Mouse (Mus musculus): ENCODE data around the gene Muc13. TPM values are rescaled to one million over a fixed set of nuclear protein-coding genes. Genes with fewer than 3 reads are reported as not detected.

The Muc13 gene
- polyA plus RNA-seq, 1 experiment from 2014 or later, result 0.07 TPM

DNA sequence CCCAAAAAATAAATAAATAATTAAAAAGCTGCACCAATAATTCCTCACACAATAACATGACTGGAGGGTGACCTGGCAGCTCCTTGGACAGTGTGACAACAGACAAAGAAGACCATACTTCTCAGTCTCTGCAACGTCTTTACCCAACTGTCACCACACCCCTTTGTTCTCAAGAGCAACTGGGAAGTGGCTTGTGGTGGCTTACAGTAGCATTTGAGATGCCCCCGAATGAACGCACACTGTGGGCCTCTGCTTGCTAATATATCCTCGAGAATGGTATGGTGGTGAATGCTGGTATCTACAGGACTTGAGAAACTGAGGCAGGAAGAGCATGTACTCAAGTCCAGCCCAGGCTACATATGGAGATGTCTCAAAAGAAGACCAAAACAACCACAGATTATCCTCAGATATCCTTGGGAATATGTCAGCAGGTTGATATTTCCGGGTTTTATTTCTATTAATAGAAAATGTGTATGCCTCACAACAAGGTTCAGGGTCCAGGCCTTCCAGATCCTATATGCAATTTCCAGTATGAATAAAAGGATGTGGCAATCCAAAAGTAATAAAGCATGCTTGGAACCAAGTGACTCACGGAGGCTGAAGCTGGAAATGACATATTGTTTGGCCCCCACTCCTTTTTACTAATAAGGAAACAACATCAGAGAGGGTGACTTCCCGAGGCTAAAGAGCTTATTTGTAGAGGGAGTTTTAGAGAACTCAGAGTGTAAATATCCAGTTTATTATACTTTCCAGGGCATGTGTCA is 16.9 kb upstream of the Muc13 start:
- no peak overlapping the region for H3K9ac ChIP-seq (replicated peaks; ENCODE audit: low read depth, low read length)
- H3K9me3 ChIP-seq (ENCODE audit: control insufficient read depth, low read length), result no peaks in the 10 kb centered on the region
- H3K4me2 ChIP-seq (ENCODE audit: low read depth, low read length), result no peak overlapping the region
- H3K4me3 ChIP-seq (ENCODE audit: low read depth, low read length), result no peak overlapping the region
- H3K27ac ChIP-seq (ENCODE audit: low read depth, low read length), result no peak overlapping the region
- WGBS, result 80% methylated on average over 7 of the region's 7 CpGs
- H3K36me3 ChIP-seq (ENCODE audit: control insufficient read depth, insufficient read depth, low read length), result no peaks in the 10 kb centered on the region
- H3K27me3 ChIP-seq (ENCODE audit: control insufficient read depth, insufficient read depth, low read length), result no peaks in the 10 kb centered on the region
- no peaks in the 10 kb centered on the region for H3K4me1 ChIP-seq (ENCODE audit: control insufficient read depth, insufficient read depth, low read length)
- no peak for ATAC-seq (ENCODE audit: low read depth)

DNA sequence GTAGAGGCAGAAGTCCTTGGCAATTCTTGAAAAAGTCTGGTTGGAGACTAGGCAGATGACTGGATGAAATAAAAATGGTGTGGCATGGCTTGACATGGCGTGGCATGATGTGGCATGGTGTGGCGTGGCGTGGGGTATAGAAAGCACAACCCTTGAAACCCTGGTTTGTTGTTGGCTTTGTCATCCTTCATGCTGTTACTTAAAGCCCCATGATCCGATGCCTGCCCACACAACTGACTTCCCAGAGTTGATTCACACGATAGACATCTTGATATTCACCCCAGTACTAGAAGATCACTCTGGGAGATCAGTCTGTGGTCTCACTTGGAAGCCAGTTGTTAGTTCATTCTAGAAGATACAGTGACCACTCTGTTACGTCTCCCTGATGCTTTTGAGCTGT is 16.2 kb upstream of the Muc13 start:
- Histone ChIP-seq H3K4me1 (ENCODE audit: control insufficient read depth, insufficient read depth, low read length) (no peaks in the 10 kb centered on the region), H3K9ac (replicated peaks; ENCODE audit: low read depth, low read length) (no peak overlapping the region), H3K9me3 (ENCODE audit: control insufficient read depth, low read length) (no peaks in the 10 kb centered on the region), H3K27ac (ENCODE audit: low read depth, low read length) (no peak overlapping the region), H3K4me2 (ENCODE audit: low read depth, low read length) (no peak overlapping the region), H3K36me3 (ENCODE audit: control insufficient read depth, insufficient read depth, low read length) (no peaks in the 10 kb centered on the region), H3K4me3 (ENCODE audit: low read depth, low read length) (no peak overlapping the region), H3K27me3 (ENCODE audit: control insufficient read depth, insufficient read depth, low read length) (no peaks in the 10 kb centered on the region)
- WGBS, result 89% methylated on average over 6 of the region's 6 CpGs
- ATAC-seq (ENCODE audit: low read depth), result no peak

DNA sequence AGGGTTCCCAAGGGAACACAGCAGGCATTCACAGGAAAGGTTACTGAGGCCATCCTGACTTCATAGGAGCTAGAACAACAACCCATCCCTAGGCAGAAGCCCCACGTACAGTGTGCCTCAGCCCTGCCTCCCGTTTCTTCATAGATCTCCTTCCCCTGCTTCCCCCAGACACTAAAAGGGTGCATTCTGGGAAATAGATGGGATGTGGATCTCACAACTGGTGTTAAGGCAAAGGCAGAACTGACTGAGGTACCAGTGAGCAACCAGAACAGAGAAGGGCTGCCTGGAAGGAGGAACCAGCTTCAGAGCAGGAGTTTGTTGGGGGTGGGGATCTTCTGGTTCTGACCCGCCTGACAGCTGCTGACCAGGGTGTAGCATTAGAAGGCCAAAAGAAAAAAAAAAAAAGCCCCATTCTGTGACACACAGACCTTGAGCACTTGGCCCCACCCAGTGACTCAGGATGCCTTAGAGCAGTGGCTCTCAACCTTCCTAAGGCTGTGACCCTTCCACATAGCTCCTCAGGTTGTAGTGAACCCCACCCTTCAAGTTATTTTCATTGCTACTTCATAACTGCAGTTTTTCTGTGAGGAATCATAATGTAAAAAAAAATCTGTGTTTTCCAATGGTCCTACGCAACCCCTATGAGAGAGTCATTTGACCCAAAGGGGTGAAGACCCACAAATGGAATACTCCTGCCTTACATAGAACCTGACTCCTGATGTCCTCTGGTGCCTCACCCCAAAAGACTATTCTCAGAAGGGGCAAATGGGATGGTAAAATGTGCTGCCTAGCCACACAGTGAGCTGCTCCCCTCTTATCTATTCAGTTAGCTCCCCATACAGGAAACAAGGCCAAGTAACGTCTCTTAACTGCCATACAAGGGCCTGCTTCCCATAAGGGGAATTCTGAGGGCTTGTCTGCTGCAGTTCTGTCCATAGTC is 11.8 kb upstream of the Muc13 start:
- Histone ChIP-seq H3K36me3 (ENCODE audit: control insufficient read depth, insufficient read depth, low read length) (no peaks in the 10 kb centered on the region), H3K9me3 (ENCODE audit: control insufficient read depth, low read length) (no peaks in the 10 kb centered on the region), H3K27ac (ENCODE audit: low read depth, low read length) (no peak overlapping the region), H3K4me3 (ENCODE audit: low read depth, low read length) (no peak overlapping the region), H3K4me2 (ENCODE audit: low read depth, low read length) (no peak overlapping the region), H3K4me1 (ENCODE audit: control insufficient read depth, insufficient read depth, low read length) (no peaks in the 10 kb centered on the region), H3K9ac (replicated peaks; ENCODE audit: low read depth, low read length) (no peak overlapping the region), H3K27me3 (ENCODE audit: control insufficient read depth, insufficient read depth, low read length) (no peaks in the 10 kb centered on the region)
- 75% methylated on average over 5 of the region's 5 CpGs for WGBS
- no peak for ATAC-seq (ENCODE audit: low read depth)

DNA sequence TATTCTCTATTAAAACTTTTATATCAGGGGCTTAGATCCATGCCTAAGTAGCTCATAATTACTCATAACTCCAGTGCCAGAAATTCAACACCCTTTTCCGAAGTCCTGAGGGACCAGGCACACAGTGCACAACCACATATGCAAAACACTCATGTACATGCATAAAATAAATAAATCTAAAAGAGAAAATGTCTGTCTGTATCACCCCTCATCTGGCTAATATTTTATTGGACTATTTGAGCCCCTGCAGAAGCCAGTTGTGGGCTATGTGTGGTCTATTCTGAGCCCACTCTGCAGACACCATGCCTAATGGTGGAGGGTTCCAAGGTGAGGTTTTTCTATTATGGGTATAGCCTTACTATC is 11.1 kb upstream of the Muc13 start:
- no peak for ATAC-seq (ENCODE audit: low read depth)
- H3K9ac ChIP-seq (replicated peaks; ENCODE audit: low read depth, low read length), result no peak overlapping the region

DNA sequence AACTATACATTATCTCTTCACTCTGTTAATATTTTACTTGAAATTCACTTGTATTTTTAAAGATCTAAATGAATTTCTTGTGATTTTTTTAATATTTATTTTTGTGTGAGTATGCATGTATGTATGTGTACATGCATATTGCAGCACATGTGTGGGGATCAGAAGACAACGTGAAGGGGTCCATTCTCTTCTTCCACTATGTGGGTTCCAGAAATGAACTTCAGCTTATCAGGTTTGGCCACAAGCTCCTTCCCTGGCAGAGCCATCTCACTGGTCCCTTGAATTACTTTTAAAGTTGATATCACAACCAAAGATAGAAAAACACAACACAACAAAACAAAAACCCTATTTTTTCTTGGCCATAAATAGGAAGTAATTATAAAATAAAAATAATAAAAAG is 9.3 kb upstream of the Muc13 start:
- no peak for ATAC-seq (ENCODE audit: low read depth)
- Histone ChIP-seq H3K27ac (ENCODE audit: low read depth, low read length) (no peak overlapping the region), H3K4me2 (ENCODE audit: low read depth, low read length) (no peak overlapping the region), H3K27me3 (ENCODE audit: control insufficient read depth, insufficient read depth, low read length) (no peaks in the 10 kb centered on the region), H3K4me1 (ENCODE audit: control insufficient read depth, insufficient read depth, low read length) (no peaks in the 10 kb centered on the region), H3K9ac (replicated peaks; ENCODE audit: low read depth, low read length) (no peak overlapping the region), H3K4me3 (ENCODE audit: low read depth, low read length) (no peak overlapping the region), H3K36me3 (ENCODE audit: control insufficient read depth, insufficient read depth, low read length) (no peaks in the 10 kb centered on the region), H3K9me3 (ENCODE audit: control insufficient read depth, low read length) (no peaks in the 10 kb centered on the region)
- WGBS, result 95% methylated on average over 1 of the region's 1 CpGs

More for the DNA sequence above, 11.1 kb upstream of the Muc13 start:
- H3K27me3 ChIP-seq (ENCODE audit: control insufficient read depth, insufficient read depth, low read length), result no peaks in the 10 kb centered on the region
- no peak overlapping the region for H3K4me3 ChIP-seq (ENCODE audit: low read depth, low read length)
- 94% methylated on average over 1 of the region's 1 CpGs for WGBS
- no peak overlapping the region for H3K4me2 ChIP-seq (ENCODE audit: low read depth, low read length)
- no peaks in the 10 kb centered on the region for H3K36me3 ChIP-seq (ENCODE audit: control insufficient read depth, insufficient read depth, low read length)
- no peak overlapping the region for H3K27ac ChIP-seq (ENCODE audit: low read depth, low read length)
- H3K9me3 ChIP-seq (ENCODE audit: control insufficient read depth, low read length), result no peaks in the 10 kb centered on the region
- H3K4me1 ChIP-seq (ENCODE audit: control insufficient read depth, insufficient read depth, low read length), result no peaks in the 10 kb centered on the region

DNA sequence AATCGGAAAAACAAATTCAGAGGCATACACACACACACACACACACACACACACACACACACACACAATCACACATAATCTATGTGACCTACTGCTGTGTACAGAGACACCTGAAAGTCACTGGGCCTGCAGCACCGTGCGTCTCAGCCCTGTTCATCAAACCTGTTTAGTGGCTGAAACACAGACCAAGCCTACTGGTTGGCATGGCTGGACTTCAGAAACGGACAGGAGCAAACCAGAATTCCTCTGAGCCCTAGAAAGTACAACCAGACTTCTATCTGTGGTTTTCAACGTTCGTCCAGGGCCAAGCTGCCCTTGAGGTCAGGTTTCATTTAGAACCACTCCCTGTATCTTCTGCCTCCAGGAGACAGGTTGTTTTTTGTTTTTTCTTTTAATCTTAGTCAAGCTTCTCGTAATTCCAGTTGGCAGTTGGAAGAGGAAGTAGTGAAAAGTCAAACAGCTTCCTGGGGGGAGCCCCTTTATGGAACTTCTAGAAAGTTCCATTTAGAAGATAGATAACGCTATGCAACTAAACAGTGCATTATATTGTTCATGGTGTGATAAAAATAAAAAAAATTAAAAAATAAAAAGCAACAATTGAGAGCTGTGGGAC is 8.6 kb upstream of the Muc13 start:
- no peaks in the 10 kb centered on the region for H3K36me3 ChIP-seq (ENCODE audit: control insufficient read depth, insufficient read depth, low read length)
- no peak overlapping the region for H3K4me2 ChIP-seq (ENCODE audit: low read depth, low read length)
- ATAC-seq (ENCODE audit: low read depth), result no peak
- H3K9ac ChIP-seq (replicated peaks; ENCODE audit: low read depth, low read length), result no peak overlapping the region
- H3K27me3 ChIP-seq (ENCODE audit: control insufficient read depth, insufficient read depth, low read length), result no peaks in the 10 kb centered on the region
- 82% methylated on average over 8 of the region's 8 CpGs for whole genome bisulfite sequencing
- H3K4me1 ChIP-seq (ENCODE audit: control insufficient read depth, insufficient read depth, low read length), result no peaks in the 10 kb centered on the region
- no peak overlapping the region for H3K27ac ChIP-seq (ENCODE audit: low read depth, low read length)
- no peaks in the 10 kb centered on the region for H3K9me3 ChIP-seq (ENCODE audit: control insufficient read depth, low read length)
- no peak overlapping the region for H3K4me3 ChIP-seq (ENCODE audit: low read depth, low read length)

DNA sequence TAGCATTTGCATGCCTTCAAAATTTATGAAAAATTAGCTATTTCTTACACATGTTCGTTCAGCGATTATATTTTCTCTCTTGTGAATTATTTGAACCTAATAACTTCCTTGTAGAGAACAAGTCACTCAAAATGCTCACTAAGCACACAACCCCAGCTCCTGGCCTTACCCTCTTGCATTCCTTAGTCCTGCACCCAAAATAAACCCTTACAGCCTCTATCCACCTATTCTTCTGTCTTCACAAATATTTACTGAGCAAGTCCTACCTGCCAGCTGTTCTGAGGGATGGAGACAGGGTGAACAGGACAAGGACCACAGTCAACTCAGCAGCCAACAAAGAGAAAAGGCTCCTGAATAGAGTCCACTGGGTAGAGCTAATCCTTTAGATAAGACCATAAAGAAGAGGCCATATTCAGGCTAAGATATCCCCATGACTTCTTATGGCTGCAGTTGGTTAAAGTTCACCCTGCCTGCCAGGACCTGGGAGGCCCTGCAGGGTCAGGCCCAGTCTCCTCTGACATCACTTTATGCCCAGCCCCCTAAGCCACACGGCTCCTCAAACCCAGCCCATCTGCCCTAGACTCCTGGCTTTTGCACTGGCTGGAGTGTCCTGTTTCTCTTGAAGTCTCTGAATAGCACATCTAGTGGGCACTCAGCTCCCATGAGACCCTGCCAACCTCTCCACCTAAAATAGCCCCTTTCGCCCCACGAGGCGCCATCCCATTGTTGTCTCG is 7.0 kb upstream of the Muc13 start:
- H3K9me3 ChIP-seq (ENCODE audit: control insufficient read depth, low read length), result no peaks in the 10 kb centered on the region
- WGBS, result 77% methylated on average over 7 of the region's 7 CpGs
- no peak overlapping the region for H3K27ac ChIP-seq (ENCODE audit: low read depth, low read length)
- H3K4me1 ChIP-seq (ENCODE audit: control insufficient read depth, insufficient read depth, low read length), result no peaks in the 10 kb centered on the region
- ATAC-seq (ENCODE audit: low read depth), result no peak
- no peaks in the 10 kb centered on the region for H3K27me3 ChIP-seq (ENCODE audit: control insufficient read depth, insufficient read depth, low read length)
- H3K4me2 ChIP-seq (ENCODE audit: low read depth, low read length), result no peak overlapping the region
- no peaks in the 10 kb centered on the region for H3K36me3 ChIP-seq (ENCODE audit: control insufficient read depth, insufficient read depth, low read length)
- no peak overlapping the region for H3K4me3 ChIP-seq (ENCODE audit: low read depth, low read length)
- no peak overlapping the region for H3K9ac ChIP-seq (replicated peaks; ENCODE audit: low read depth, low read length)

DNA sequence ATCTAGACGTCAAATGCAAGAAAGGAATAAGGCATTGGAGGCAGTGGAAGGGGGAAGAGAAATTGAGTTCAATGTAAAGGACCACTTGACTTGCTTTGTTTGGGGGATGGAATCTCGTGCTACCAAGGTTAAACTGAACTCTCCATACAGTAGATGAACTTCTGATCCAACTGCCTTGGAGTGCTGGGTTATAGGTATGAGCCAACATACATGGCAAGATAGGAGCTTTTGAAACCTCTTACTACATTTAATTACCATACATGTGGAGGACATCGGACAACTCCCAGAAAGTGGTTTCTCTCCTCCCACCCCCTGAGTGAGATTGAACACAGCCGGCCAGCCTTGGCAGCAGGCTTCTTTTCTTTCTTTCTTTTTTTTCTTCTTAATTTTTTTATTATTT is 1.3 kb downstream of the Muc13 start:
- WGBS, result 91% methylated on average over 4 of the region's 4 CpGs

More for the DNA sequence above, 1.3 kb downstream of the Muc13 start:
- Histone ChIP-seq H3K27ac (ENCODE audit: low read depth, low read length) (no peak overlapping the region), H3K36me3 (ENCODE audit: control insufficient read depth, insufficient read depth, low read length) (no peaks in the 10 kb centered on the region), H3K9ac (replicated peaks; ENCODE audit: low read depth, low read length) (no peak overlapping the region), H3K4me1 (ENCODE audit: control insufficient read depth, insufficient read depth, low read length) (no peaks in the 10 kb centered on the region), H3K4me3 (ENCODE audit: low read depth, low read length) (no peak overlapping the region), H3K4me2 (ENCODE audit: low read depth, low read length) (no peak overlapping the region), H3K27me3 (ENCODE audit: control insufficient read depth, insufficient read depth, low read length) (no peaks in the 10 kb centered on the region), H3K9me3 (ENCODE audit: control insufficient read depth, low read length) (no peaks in the 10 kb centered on the region)
- no peak for ATAC-seq (ENCODE audit: low read depth)
